Mouse (Mus musculus) stomach, postnatal 0 days (tissue): ENCODE measurements around the gene Stard10. TPM values are rescaled to one million over a fixed set of nuclear protein-coding genes. Genes with fewer than 3 reads are reported as not detected.

ENCODE experiments used
- ATAC-seq: fragments of 200-750 bp; cut with Nextera tagmentation; 2 replicates; pipeline ENCODE4 v1.8.0; 2017; ENCODE audit not compliant: low FRiP score, low TSS enrichment
- DNase-seq: peaks from one replicate; pipeline ENCODE4 v3.0.0-alpha.2; 2016; ENCODE audit warnings: low spot score
- H3K27ac ChIP-seq: fragments of 300-500 bp; sonication (generic); replicated peaks from 2 replicates; pipeline ENCODE4 v1.5.1; 2014; ENCODE audit warnings: mild to moderate bottlenecking, control low read depth
- H3K27me3 ChIP-seq: fragments of 300-500 bp; sonication (generic); 2 replicates; pipeline ENCODE4 v1.6.1; 2014; ENCODE audit warnings: low read length; ENCODE audit not compliant: control insufficient read depth, insufficient read depth
- H3K36me3 ChIP-seq: fragments of 300-500 bp; sonication (generic); 2 replicates; pipeline ENCODE4 v1.6.1; 2014; ENCODE audit warnings: low read length, mixed read lengths; ENCODE audit not compliant: control insufficient read depth, insufficient read depth
- H3K4me1 ChIP-seq: fragments of 300-500 bp; sonication (generic); replicated peaks from 2 replicates; pipeline ENCODE4 v1.6.1; 2014; ENCODE audit warnings: antibody characterized with exemption; ENCODE audit not compliant: control insufficient read depth, insufficient read depth
- H3K4me2 ChIP-seq: fragments of 300-500 bp; sonication (generic); replicated peaks from 2 replicates; pipeline ENCODE4 v1.6.1; 2014; ENCODE audit warnings: low read depth, mild to moderate bottlenecking, control low read depth, moderate library complexity
- H3K4me3 ChIP-seq: fragments of 300-500 bp; sonication (generic); 2 replicates; pipeline ENCODE4 v1.5.1; 2014; ENCODE audit warnings: low read depth, low read length, control low read depth
- H3K9ac ChIP-seq: fragments of 300-500 bp; sonication (generic); 2 replicates; pipeline ENCODE4 v1.6.1; 2014; ENCODE audit warnings: mild to moderate bottlenecking, low read length, control low read depth, mixed read lengths
- H3K9me3 ChIP-seq: fragments of 300-500 bp; sonication (generic); 2 replicates; pipeline ENCODE4 v1.6.1; 2016; ENCODE audit warnings: low read length; ENCODE audit not compliant: control insufficient read depth
- CTCF ChIP-seq: IDR thresholded peaks from 2 replicates; pipeline ENCODE4 v1.5.1; 2016; ENCODE audit warnings: antibody characterized with exemption, low read depth, mild to moderate bottlenecking, moderate library complexity
- EP300 ChIP-seq: optimal IDR thresholded peaks from 2 replicates; pipeline ENCODE3; 2016; ENCODE audit warnings: antibody characterized with exemption
- WGBS: fragments of 180-500 bp; shearing (Covaris S2); extraction: QIAGEN DNeasy Blood & Tissue Kit; methylation state at CpG from one replicate; pipeline ENCODE4 v1.1.7; 2014; 5-methylcytosine and 5-hydroxymethylcytosine counted together
- polyA plus RNA-seq: library from polyadenylated mRNA; unstranded; fragments of >200 nt; fragmentation: Nextera tagmentation; extraction: Ambion mirVana; gene quantifications from 2 replicates; pipeline ENCODE4 v1.2.1, GENCODE M21; 2015

Gene Stard10
- polyA plus RNA-seq, 1 experiment from 2014 or later, result 132 TPM

DNA sequence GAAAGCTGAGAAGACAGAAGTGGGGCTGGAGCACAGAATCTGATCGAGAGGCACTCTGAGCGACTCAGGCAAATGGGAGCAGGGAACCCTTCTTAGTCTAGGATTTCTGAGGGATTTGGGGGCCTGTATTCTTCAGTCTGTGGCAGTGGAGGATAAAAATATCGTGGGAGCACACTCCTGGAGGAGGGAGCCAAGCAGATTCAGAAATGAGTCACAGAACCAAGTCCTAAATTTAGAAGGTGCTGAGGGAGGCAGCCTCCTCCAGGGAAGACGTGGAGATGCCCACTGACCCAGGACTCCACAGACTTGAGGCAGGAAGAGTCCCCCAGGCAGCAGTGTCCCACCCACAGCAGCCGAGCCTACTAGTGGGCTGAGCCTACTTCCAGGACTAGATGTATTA, 2.5 kb upstream of the Stard10 start:
- Histone ChIP-seq H3K9me3 (no peaks in the 10 kb centered on the region), H3K4me2 (no peak overlapping the region)
- 55% methylated on average over 5 of the region's 5 CpGs for WGBS

DNA sequence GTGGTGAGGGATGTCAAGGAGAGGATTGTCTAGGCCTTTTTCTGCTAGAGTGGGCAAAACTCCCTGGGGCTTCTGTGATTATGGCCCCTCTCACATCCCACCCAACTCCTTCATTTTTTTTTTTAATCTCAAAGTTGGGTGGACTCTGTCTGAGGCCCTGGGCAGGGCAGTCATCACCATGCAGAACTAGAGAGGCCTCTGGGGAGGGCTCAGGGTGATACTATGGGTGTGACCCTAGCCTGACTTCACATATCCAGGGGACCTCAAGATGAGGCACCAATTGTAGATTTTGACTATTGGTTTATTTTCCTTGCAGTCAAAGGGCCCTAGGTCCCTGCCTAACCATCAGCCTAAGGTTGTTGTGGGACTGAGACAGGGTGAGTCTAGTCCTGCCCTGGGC, 1.2 kb upstream of the Stard10 start:
- Histone ChIP-seq H3K9me3 (no peaks in the 10 kb centered on the region), H3K4me1 (0 out of 2 replicates have a peak, but pooled peaks cover 2% of the 10 kb centered on the region), H3K9ac (no peak overlapping the region), H3K4me2 (no peak overlapping the region), H3K4me3 (no peak overlapping the region), H3K36me3 (no peaks in the 10 kb centered on the region), H3K27me3 (no peaks in the 10 kb centered on the region), H3K27ac (no peak overlapping the region)
- ATAC-seq, result no peak
- TF ChIP-seq EP300, result no peak
- TF ChIP-seq CTCF, result no peak
- no peak for DNase-seq

More for the DNA sequence above, 2.5 kb upstream of the Stard10 start:
- Histone ChIP-seq H3K4me3 (no peak overlapping the region), H3K4me1 (no peaks in the 10 kb centered on the region), H3K27ac (no peak overlapping the region), H3K36me3 (no peaks in the 10 kb centered on the region), H3K27me3 (no peaks in the 10 kb centered on the region), H3K9ac (no peak overlapping the region)
- ATAC-seq, result no peak
- no peak for DNase-seq
- TF ChIP-seq EP300, result no peak
- TF ChIP-seq CTCF, result no peak

DNA sequence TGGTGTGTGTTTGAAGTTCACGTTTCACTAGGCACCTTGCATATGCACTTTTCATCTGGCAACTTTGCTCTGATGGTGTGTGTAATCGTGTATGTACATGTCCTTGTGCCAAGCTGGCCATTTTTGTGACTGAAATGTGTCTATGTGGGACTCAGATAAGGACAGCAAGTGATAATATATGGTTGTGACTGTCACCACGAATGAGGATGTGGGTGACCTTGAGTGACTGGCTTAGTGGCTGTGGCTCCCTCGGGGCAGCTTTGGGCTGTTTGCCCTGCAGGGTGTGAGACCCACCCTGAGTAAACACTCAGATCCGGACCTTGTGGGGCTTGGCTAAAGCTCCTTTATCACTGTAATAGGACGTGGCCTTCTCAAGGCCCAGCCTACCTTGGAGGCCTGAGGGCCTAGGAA, 290 bp upstream of the Stard10 start:
- Histone ChIP-seq H3K4me3 (no peak overlapping the region), H3K36me3 (no peaks in the 10 kb centered on the region), H3K4me1 (0 out of 2 replicates have a peak, but pooled peaks cover 2% of the 10 kb centered on the region), H3K27me3 (no peaks in the 10 kb centered on the region), H3K4me2 (no peak overlapping the region), H3K27ac (peak overlapping the region; percentile 80), H3K9ac (no peak overlapping the region), H3K9me3 (no peaks in the 10 kb centered on the region)
- 31% methylated on average over 6 of the region's 6 CpGs for WGBS
- DNase-seq (peak; percentile 84), ATAC-seq (peak; percentile 83)
- TF ChIP-seq EP300 (no peak), CTCF (no peak)

DNA sequence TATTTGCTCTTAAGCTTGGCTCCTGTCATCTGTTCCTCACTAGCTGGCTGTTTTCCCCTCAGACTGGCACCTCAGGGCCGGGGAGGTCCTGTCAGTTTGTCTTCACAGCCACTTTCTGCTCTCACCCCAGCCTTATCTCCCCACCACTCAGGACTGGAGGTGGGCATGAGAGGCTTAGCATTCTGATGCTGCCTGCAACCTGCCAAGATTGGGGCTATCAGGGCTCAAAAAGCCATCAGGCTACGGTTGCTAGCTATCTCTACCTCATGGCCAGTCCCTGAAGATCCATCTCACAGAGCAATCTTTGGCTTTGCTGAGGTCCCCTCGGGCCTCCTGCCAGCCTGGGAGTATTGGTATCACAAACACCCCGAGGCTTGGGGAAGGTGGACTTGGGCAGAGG, 2.0 kb downstream of the Stard10 start:
- WGBS, result 57% methylated on average over 4 of the region's 4 CpGs
- Histone ChIP-seq H3K27me3 (no peaks in the 10 kb centered on the region), H3K9me3 (no peaks in the 10 kb centered on the region), H3K36me3 (no peaks in the 10 kb centered on the region), H3K27ac (no peak overlapping the region; the same call in 1 of the 2 replicates), H3K9ac (no peak overlapping the region), H3K4me3 (no peak overlapping the region), H3K4me1 (0 out of 2 replicates have a peak, but pooled peaks cover 2% of the 10 kb centered on the region), H3K4me2 (no peak overlapping the region)
- no peak for DNase-seq
- no peak for TF ChIP-seq CTCF
- no peak for TF ChIP-seq EP300
- no peak for ATAC-seq

DNA sequence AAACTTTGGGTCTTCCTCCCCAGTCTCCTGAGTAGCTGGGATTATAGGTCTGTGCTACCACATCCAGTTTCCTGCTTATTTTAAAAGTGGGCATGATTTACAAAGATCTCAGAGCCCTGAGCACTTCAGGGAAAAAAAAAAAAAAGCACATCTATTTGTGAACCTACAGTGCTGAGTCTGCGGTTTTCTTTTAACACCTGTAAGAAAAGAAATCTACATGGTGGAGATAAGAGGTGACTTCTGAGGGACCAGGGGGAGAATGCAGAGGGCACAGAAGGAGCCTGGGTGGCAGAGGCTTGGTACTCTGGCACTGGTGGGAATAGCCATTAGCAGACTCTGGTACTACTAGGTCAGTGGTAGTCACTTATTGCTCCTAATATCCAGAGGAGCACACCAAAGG, 2.9 kb downstream of the Stard10 start:
- no peaks in the 10 kb centered on the region for H3K9me3 ChIP-seq
- ATAC-seq (no peak), DNase-seq (no peak)
- TF ChIP-seq EP300 (no peak), CTCF (no peak)
- H3K36me3 ChIP-seq, result no peaks in the 10 kb centered on the region
- H3K4me2 ChIP-seq, result peak overlapping the region; percentile 90; the same call in 1 of the 2 replicates
- no peak overlapping the region for H3K9ac ChIP-seq
- no peak overlapping the region for H3K4me3 ChIP-seq
- peak overlapping the region; percentile 93 for H3K27ac ChIP-seq
- peaks cover 2% of the 10 kb centered on the region; the same call in 1 of the 2 replicates for H3K4me1 ChIP-seq
- whole genome bisulfite sequencing, result 79% methylated on average over 1 of the region's 1 CpGs
- no peaks in the 10 kb centered on the region for H3K27me3 ChIP-seq

DNA sequence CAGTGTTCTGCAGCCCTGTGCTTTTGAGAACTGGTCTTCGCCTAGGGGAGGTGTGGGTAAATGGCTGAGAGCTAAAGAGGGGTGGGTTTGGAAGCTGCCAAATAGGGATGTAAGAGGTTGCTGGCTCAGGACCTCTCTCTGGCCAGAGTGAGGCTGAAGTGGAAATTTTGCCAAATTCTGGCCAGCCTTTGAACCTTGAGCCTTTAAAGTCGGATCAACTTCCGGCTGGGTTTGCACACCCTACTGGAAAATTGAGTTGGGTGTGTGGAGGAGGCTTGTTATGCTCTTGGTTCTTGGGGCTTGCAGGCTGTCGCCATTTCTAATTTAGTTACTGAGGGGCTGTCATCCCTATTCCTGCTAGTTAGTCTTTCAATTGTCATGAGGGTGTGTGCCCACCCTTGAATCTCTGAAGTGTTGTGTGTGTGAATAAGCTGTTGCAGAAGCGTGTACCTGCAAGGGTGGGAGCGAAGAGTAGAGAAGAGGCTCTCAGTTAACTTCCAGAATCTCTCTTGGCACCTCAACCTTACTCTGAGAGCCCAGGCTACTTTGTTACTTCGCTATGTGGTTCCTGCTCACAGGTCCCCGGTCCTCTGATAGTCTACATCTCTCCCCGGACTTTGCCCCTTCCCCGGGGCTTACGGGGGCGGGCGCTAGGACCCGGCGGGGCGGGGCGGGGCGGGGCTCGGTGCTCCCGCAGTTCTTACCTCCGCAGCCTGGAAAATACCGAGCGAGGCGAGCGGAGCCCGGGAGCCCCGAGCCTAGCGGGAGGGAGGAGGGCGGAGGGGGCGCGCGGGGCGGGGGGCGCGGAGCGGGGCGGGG, 3.7 kb downstream of the Stard10 start:
- TF ChIP-seq CTCF (no peak), EP300 (no peak)
- ATAC-seq, result peak; percentile 73
- 5% methylated on average over 23 of the region's 37 CpGs for WGBS

More for the DNA sequence above, 3.7 kb downstream of the Stard10 start:
- peaks cover 2% of the 10 kb centered on the region; the same call in 1 of the 2 replicates for H3K4me1 ChIP-seq
- H3K27me3 ChIP-seq, result no peaks in the 10 kb centered on the region
- no peaks in the 10 kb centered on the region for H3K36me3 ChIP-seq
- H3K27ac ChIP-seq, result peak overlapping the region; percentile 93
- peak overlapping the region; percentile 82 for H3K9ac ChIP-seq
- DNase-seq, result peak; percentile 93
- peak overlapping the region; percentile 90 for H3K4me2 ChIP-seq
- H3K4me3 ChIP-seq, result peak overlapping the region; percentile 78
- H3K9me3 ChIP-seq, result no peaks in the 10 kb centered on the region
